Mouse (Mus musculus) heart, embryonic 15.5 days (tissue): ENCODE data around the gene Alk. TPM values are rescaled to one million over a fixed set of nuclear protein-coding genes. Genes with fewer than 3 reads are reported as not detected.

Source experiments
- ATAC-seq: fragments of 200-750 bp; cut with Nextera tagmentation; replicated peaks from 2 replicates; pipeline ENCODE4 v1.8.0; 2017; ENCODE audit warnings: low read depth, moderate TSS enrichment; ENCODE audit not compliant: insufficient number of reproducible peaks, insufficient read depth, low FRiP score
- H3K27ac ChIP-seq: fragments of 300-500 bp; sonication (generic); 2 replicates; pipeline ENCODE4 v1.5.1; 2015; ENCODE audit warnings: mild to moderate bottlenecking, inconsistent platforms
- H3K27me3 ChIP-seq: fragments of 300-500 bp; sonication (generic); 2 replicates; pipeline ENCODE4 v1.6.1; 2015; ENCODE audit warnings: inconsistent platforms
- H3K36me3 ChIP-seq: fragments of 300-500 bp; sonication (generic); 2 replicates; pipeline ENCODE4 v1.6.1; 2015; ENCODE audit warnings: mild to moderate bottlenecking, inconsistent platforms
- H3K4me1 ChIP-seq: fragments of 300-500 bp; sonication (generic); replicated peaks from 2 replicates; pipeline ENCODE4 v1.6.1; 2015; ENCODE audit warnings: inconsistent platforms
- H3K4me2 ChIP-seq: fragments of 300-500 bp; sonication (generic); 2 replicates; pipeline ENCODE4 v1.6.1; 2015; ENCODE audit warnings: inconsistent platforms, mild to moderate bottlenecking, moderate library complexity
- H3K4me3 ChIP-seq: fragments of 300-500 bp; sonication (generic); 2 replicates; pipeline ENCODE4 v1.5.1; 2015; ENCODE audit warnings: mild to moderate bottlenecking, inconsistent platforms
- H3K9ac ChIP-seq: fragments of 300-500 bp; sonication (generic); 2 replicates; pipeline ENCODE4 v1.6.1; 2015; ENCODE audit warnings: mild to moderate bottlenecking, inconsistent platforms
- H3K9me3 ChIP-seq: fragments of 300-500 bp; sonication (generic); replicated peaks from 2 replicates; pipeline ENCODE4 v1.6.1; 2016; ENCODE audit warnings: inconsistent platforms
- WGBS: fragments of 180-500 bp; shearing (Covaris S2); methylation state at CpG from one replicate; pipeline ENCODE4 v1.1.7; 2015; ENCODE audit warnings: mixed read lengths; 5-methylcytosine and 5-hydroxymethylcytosine counted together
- polyA plus RNA-seq: library from polyadenylated mRNA; unstranded; fragments of >200 nt; fragmentation: Nextera tagmentation; extraction: Ambion mirVana; gene quantifications from 2 replicates; pipeline ENCODE4 v1.2.1, GENCODE M21; 2015

Gene Alk
- polyA plus RNA-seq, 1 experiment from 2014 or later = 0.21 TPM

GRCm38 (mm10) chr17:72121660-72122059 is 482.8 kb downstream of the Alk start:
- no peak overlapping the region for H3K27ac ChIP-seq
- ATAC-seq = no peak
- H3K9ac ChIP-seq = no peak overlapping the region
- WGBS = 87% methylated on average over 1 of the region's 1 CpGs
- no peaks in the 10 kb centered on the region for H3K4me1 ChIP-seq
- H3K4me3 ChIP-seq = no peak overlapping the region
- no peak overlapping the region for H3K4me2 ChIP-seq
- H3K27me3 ChIP-seq = no peaks in the 10 kb centered on the region
- H3K36me3 ChIP-seq = no peaks in the 10 kb centered on the region
- no peaks in the 10 kb centered on the region for H3K9me3 ChIP-seq

DNA sequence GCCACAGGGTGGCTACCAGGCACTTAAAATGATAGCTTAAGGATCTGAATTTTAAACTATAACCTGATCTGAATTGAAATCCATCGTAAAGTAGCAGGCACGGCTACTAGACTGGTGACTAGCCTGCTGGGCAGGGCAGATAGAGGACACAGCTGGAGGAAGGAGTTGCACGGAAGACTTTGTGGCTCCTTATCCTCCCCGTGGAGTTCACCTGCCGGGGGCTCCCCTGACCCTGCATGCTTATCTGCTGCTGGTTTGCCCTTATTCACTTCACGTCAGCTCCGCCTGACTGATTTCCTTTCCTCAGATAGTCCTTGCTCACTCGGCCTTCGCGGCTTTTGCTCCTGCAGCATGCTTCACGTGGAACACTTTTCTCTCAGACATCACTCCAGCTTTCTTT is 484.1 kb downstream of the Alk start:
- Histone ChIP-seq H3K4me3 (no peak overlapping the region), H3K9ac (no peak overlapping the region), H3K4me2 (no peak overlapping the region), H3K9me3 (no peaks in the 10 kb centered on the region), H3K36me3 (no peaks in the 10 kb centered on the region), H3K27me3 (no peaks in the 10 kb centered on the region), H3K4me1 (no peaks in the 10 kb centered on the region), H3K27ac (no peak overlapping the region)
- WGBS = 65% methylated on average over 11 of the region's 11 CpGs
- ATAC-seq = no peak

- Histone ChIP-seq H3K9ac (no peak overlapping the region), H3K27ac (no peak overlapping the region), H3K4me3 (no peak overlapping the region), H3K9me3 (no peaks in the 10 kb centered on the region), H3K27me3 (no peaks in the 10 kb centered on the region), H3K4me2 (no peak overlapping the region), H3K36me3 (no peaks in the 10 kb centered on the region), H3K4me1 (no peaks in the 10 kb centered on the region)
- no peak for ATAC-seq
- 23% methylated on average over 5 of the region's 5 CpGs for WGBS
These were observed 486.1 kb downstream of the Alk start for GRCm38 (mm10) chr17:72118376-72118775.

GRCm38 (mm10) chr17:72115271-72115944 is 489.0 kb downstream of the Alk start:
- Histone ChIP-seq H3K9ac (no peak overlapping the region), H3K36me3 (no peaks in the 10 kb centered on the region), H3K27me3 (no peaks in the 10 kb centered on the region), H3K4me1 (no peaks in the 10 kb centered on the region), H3K9me3 (no peaks in the 10 kb centered on the region), H3K27ac (no peak overlapping the region), H3K4me2 (no peak overlapping the region), H3K4me3 (no peak overlapping the region)
- WGBS = 59% methylated on average over 12 of the region's 12 CpGs
- ATAC-seq = no peak

DNA sequence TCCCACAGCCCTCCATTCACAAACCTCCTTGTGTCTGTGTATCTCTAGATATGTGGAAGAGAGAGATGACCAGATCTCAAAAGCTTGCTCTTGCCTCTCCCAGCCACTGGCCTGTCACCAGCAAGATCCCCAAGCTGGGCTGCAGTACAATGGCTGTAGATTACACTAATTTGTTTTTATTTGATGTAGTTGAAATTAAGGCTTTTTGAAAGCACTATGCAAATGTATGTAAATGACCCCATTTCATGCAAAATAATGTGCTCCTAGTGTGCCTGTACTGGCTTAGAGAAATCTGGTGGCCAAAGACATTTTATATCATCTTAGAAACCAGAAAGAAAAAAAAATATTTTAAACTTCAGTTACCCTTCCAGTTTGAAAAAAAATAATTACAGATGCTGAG is 492.4 kb downstream of the Alk start:
- H3K9me3 ChIP-seq = no peaks in the 10 kb centered on the region
- H3K36me3 ChIP-seq = no peaks in the 10 kb centered on the region
- no peaks in the 10 kb centered on the region for H3K4me1 ChIP-seq
- no peak overlapping the region for H3K4me2 ChIP-seq
- H3K27me3 ChIP-seq = no peaks in the 10 kb centered on the region
- no peak overlapping the region for H3K4me3 ChIP-seq
- ATAC-seq = no peak
- no peak overlapping the region for H3K27ac ChIP-seq
- H3K9ac ChIP-seq = no peak overlapping the region

- H3K4me1 ChIP-seq = no peaks in the 10 kb centered on the region
- no peaks in the 10 kb centered on the region for H3K9me3 ChIP-seq
- 91% methylated on average over 4 of the region's 4 CpGs for WGBS
- no peak for ATAC-seq
- no peaks in the 10 kb centered on the region for H3K27me3 ChIP-seq
- H3K9ac ChIP-seq = no peak overlapping the region
- H3K4me2 ChIP-seq = no peak overlapping the region
- no peaks in the 10 kb centered on the region for H3K36me3 ChIP-seq
- H3K27ac ChIP-seq = no peak overlapping the region
- no peak overlapping the region for H3K4me3 ChIP-seq
These were observed 492.9 kb downstream of the Alk start for GRCm38 (mm10) chr17:72111528-72111927.

GRCm38 (mm10) chr17:72087261-72087703 is 517.1 kb downstream of the Alk start:
- Histone ChIP-seq H3K27me3 (no peaks in the 10 kb centered on the region), H3K9ac (no peak overlapping the region), H3K9me3 (no peaks in the 10 kb centered on the region), H3K36me3 (no peaks in the 10 kb centered on the region), H3K4me3 (no peak overlapping the region), H3K4me2 (no peak overlapping the region), H3K4me1 (peaks cover 4% of the 10 kb centered on the region), H3K27ac (peak overlapping the region; percentile 38)
- ATAC-seq = no peak
- WGBS = 38% methylated on average over 12 of the region's 12 CpGs

GRCm38 (mm10) chr17:72081396-72081795 is 523.0 kb downstream of the Alk start:
- Histone ChIP-seq H3K9me3 (no peaks in the 10 kb centered on the region), H3K27me3 (no peaks in the 10 kb centered on the region), H3K4me3 (no peak overlapping the region), H3K27ac (no peak overlapping the region), H3K4me2 (no peak overlapping the region), H3K9ac (no peak overlapping the region), H3K36me3 (no peaks in the 10 kb centered on the region), H3K4me1 (peaks cover 5% of the 10 kb centered on the region; the same call in 1 of the 2 replicates)
- ATAC-seq = no peak
- WGBS = 77% methylated on average over 2 of the region's 2 CpGs

DNA sequence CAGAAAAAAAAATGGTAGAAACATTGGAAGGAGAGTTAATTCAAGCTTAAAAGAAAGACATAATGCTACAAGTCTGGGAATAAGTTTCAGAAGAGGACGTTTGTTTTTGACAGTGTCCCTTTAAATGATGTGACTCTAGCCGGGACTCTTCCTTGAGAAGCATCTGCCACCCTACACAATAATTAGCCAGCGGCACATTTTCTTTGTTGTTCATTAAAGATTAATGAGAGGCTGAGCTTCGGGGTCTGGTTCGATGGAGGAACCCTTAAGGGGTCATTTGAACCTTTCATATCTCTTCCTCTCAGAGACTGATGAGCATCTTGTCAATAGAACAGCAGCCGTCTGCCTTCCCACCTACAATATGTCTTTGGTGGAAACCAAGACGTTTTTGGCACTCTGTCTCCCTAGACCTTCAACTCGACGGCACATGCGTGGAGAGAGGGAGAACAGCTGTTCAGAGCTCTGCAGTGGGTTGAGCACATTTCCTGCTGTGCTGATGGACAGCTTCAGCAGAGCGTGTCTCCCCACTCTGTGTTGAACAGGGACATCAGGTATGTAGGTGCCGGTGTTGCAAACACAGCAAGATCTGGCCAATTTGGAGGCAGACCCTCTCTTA is 528.0 kb downstream of the Alk start:
- Histone ChIP-seq H3K9me3 (no peaks in the 10 kb centered on the region), H3K4me1 (peaks cover 5% of the 10 kb centered on the region; the same call in 1 of the 2 replicates), H3K9ac (no peak overlapping the region), H3K36me3 (no peaks in the 10 kb centered on the region), H3K27me3 (no peaks in the 10 kb centered on the region), H3K4me3 (no peak overlapping the region), H3K27ac (no peak overlapping the region), H3K4me2 (no peak overlapping the region; the same call in 1 of the 2 replicates)
- 22% methylated on average over 12 of the region's 12 CpGs for WGBS
- no peak; the same call in 1 of the 2 replicates for ATAC-seq

DNA sequence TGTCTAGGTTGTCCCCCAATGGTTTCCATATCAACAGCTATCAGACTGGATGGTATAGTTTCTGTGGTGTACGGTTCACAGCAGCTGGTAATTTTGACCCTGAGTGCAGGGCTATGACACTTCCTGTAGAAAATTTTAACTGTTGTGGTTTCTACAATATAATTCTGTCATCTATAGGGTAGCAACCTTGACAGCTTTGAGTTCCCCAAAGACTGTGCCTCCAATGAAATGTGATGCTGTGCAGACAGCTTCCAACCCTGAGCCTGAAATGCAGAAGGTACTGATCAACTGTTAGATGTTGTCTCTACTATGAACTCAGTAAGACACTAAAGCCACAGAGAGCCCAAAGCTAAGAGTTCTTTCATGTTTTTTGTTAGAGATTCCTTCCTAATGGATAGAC is 532.6 kb downstream of the Alk start:
- no peak overlapping the region for H3K27ac ChIP-seq
- H3K27me3 ChIP-seq = no peaks in the 10 kb centered on the region
- H3K4me3 ChIP-seq = no peak overlapping the region
- H3K36me3 ChIP-seq = no peaks in the 10 kb centered on the region
- H3K4me2 ChIP-seq = no peak overlapping the region
- 67% methylated on average over 1 of the region's 1 CpGs for WGBS
- H3K9ac ChIP-seq = no peak overlapping the region
- H3K4me1 ChIP-seq = peaks cover 3% of the 10 kb centered on the region; the same call in 1 of the 2 replicates
- H3K9me3 ChIP-seq = no peaks in the 10 kb centered on the region
- ATAC-seq = no peak

DNA sequence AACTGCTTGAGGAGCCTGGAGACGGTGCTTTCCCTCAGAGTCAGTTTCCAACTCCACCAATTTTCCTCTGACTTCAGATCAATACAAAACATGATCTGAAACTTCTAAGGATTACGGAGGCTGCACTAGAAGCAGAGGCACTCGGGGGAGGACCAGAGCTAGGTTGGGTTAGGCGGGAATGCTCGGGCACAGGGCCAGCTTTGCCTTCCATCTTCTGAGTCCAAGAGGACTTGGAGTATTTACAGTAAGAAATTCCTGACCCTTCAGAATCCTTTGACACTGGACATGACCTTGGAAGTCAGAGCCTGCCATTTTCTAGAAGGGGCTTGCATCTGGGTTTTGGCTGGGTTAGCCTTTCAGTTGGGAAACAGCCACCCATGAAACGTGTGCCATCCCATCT is 536.3 kb downstream of the Alk start:
- H3K4me1 ChIP-seq = no peaks in the 10 kb centered on the region
- H3K27ac ChIP-seq = no peak overlapping the region
- no peak overlapping the region for H3K4me3 ChIP-seq
- no peaks in the 10 kb centered on the region for H3K36me3 ChIP-seq
- no peaks in the 10 kb centered on the region for H3K27me3 ChIP-seq
- H3K4me2 ChIP-seq = no peak overlapping the region
- H3K9me3 ChIP-seq = no peaks in the 10 kb centered on the region
- no peak for ATAC-seq
- WGBS = 65% methylated on average over 6 of the region's 6 CpGs
- no peak overlapping the region for H3K9ac ChIP-seq

GRCm38 (mm10) chr17:72062978-72063377 is 541.4 kb downstream of the Alk start:
- H3K4me1 ChIP-seq = no peaks in the 10 kb centered on the region
- no peak overlapping the region for H3K4me3 ChIP-seq
- H3K27me3 ChIP-seq = no peaks in the 10 kb centered on the region
- WGBS = 75% methylated on average over 3 of the region's 3 CpGs
- H3K36me3 ChIP-seq = no peaks in the 10 kb centered on the region
- no peaks in the 10 kb centered on the region for H3K9me3 ChIP-seq
- H3K27ac ChIP-seq = no peak overlapping the region
- no peak overlapping the region for H3K4me2 ChIP-seq
- no peak overlapping the region for H3K9ac ChIP-seq
- no peak for ATAC-seq
